Mouse (Mus musculus) embryo, embryonic 10.5 days (tissue): ENCODE results near the gene Fbxl22.

Experiments used
- DNase-seq: peaks from one replicate; pipeline ENCODE4 v3.0.0-alpha.2; 2015; ENCODE audit warnings: low spot score

The Fbxl22 gene

GRCm38 (mm10) chr9:66506424-66506823 lies 8.0 kb downstream of the Fbxl22 start:
- DNase-seq: no peak

DNA sequence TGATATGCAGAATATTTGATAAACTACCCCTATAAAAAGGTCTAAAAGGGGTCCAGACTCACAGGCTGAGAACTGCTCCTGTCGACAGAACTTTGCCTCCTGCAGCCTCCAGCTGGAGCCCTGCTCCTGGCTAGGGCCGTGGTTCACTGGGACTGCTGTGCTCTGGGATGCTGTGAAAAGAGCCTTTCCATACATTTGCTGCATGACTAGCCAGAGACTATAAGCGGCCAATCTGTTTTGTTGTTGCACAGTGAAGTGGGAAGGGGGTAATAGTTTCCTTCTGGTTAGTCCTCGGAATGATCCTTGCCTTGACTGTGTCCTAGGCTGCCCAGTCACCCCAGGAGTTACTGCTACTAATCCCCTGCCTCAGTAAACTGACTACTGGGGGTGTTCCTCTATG lies 8.4 kb downstream of the Fbxl22 start:
- peak; percentile 79 for DNase-seq

- no peak for DNase-seq
These were observed 9.1 kb downstream of the Fbxl22 start for GRCm38 (mm10) chr9:66505141-66505917.

GRCm38 (mm10) chr9:66504518-66504917 lies 9.9 kb downstream of the Fbxl22 start:
- DNase-seq: no peak

GRCm38 (mm10) chr9:66503879-66504411 lies 10.4 kb downstream of the Fbxl22 start:
- no peak for DNase-seq

- no peak for DNase-seq
These were observed 13.1 kb downstream of the Fbxl22 start for GRCm38 (mm10) chr9:66501248-66501647.

- DNase-seq: no peak
These were observed 20.4 kb downstream of the Fbxl22 start for GRCm38 (mm10) chr9:66493992-66494391.

DNA sequence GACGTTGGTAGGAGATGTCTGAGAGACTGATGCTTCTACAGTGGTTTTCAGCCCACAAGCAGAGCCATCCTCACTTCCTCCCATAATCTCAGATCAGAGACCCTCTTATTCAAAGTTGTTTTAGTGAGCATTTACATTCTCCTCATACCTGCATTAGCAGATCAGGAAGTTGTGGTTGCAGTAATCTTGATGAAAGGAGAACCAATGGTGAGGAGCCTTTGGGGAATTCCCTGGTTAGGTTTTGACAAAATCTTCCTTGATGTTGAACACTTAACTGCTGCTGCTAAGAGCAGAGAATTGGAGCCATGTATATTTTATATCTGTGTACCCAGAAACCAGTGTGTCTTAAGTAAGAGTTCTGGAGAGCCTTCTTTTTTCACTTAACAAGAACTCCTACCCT lies 22.0 kb downstream of the Fbxl22 start:
- DNase-seq: no peak

- no peak for DNase-seq
These were observed 25.6 kb downstream of the Fbxl22 start for GRCm38 (mm10) chr9:66488786-66489185.

GRCm38 (mm10) chr9:66483429-66483828 lies 31.0 kb downstream of the Fbxl22 start:
- DNase-seq: no peak

DNA sequence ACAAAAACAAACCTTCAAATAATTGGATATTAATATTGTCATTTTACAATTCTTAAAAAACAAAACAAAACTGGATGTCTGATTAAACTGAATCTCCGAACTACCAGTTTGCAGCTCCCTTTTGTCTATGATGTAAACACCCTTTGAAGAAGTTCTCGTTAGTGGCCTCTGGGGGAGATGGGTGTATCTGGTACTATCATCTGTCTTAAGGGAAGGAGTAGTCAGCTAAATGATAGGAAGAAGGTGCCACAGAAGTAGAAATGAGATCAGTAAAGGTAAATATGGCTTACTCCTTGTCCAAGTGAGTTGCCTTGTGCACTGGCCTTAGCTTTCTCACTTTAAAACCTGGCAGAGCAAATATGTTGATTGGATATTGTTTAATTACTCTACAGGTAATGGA lies 36.6 kb downstream of the Fbxl22 start:
- no peak for DNase-seq

- DNase-seq: peak; percentile 71
These were observed 49.3 kb downstream of the Fbxl22 start for GRCm38 (mm10) chr9:66465087-66465486.
